Mouse (Mus musculus) right cerebral cortex, postnatal 10 days (tissue): ENCODE data around the gene Pfn3.

Experiments used
- DNase-seq, 2 experiments: peaks; one replicate each; pipeline ENCODE4 v3.0.0; 2021; ENCODE audit warnings: low spot score in 2 of 2

Gene Pfn3

GRCm38 (mm10) chr13:55398088-55398487 is 16.9 kb downstream of the Pfn3 start, which contains the start of gene Slc34a1:
TSS of gene Slc34a1 (plus strand) at chr13:55398187.
- DNase-seq: no peak

GRCm38 (mm10) chr13:55392933-55393332 is 22.1 kb downstream of the Pfn3 start:
- no peak for DNase-seq

DNA sequence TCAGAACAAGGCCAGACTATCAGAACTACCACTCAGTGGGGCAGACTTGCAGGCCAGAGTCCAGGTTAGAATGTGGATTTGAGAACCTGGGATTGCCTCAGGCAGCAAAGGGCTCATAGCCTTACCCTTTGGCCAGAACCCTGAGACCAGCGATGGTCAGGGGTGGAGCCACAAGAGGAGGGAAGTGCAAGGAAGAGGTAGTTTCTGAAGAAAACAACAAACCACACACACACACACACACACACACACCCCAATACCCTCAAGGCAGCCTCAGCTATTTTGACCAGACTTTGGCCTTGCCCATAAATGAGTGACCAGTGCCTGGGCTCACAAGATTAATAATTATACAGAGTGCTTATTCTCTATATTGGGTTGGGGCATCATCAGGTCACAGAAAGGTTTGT is 23.4 kb downstream of the Pfn3 start:
- DNase-seq: no peak

- no peak for DNase-seq
Measured at GRCm38 (mm10) chr13:55390644-55391043, 24.4 kb downstream of the Pfn3 start.

DNA sequence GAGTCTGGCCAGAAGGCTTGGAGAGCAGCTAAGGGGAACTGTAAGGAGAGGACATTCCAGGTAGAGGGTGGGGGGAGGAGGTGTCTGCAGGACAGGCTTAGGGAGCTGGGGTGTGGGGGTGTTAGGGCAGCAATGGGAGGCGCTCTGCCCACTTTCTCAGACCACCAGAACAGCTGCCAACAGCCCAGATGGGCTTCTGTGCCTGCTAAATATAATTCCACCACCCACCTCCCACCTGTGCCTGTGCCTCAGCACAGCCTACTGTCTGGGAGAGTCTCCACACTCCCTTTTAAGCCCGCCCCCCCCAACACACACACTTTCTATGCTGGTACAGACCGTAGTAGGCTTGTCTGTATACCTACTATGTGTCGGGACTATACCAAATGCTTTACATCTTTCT is 33.2 kb downstream of the Pfn3 start:
- DNase-seq: peak; percentile 78 to 88

- no peak for DNase-seq
Measured at GRCm38 (mm10) chr13:55378907-55379580, 36.0 kb downstream of the Pfn3 start.

- DNase-seq: no peak
Measured at GRCm38 (mm10) chr13:55375877-55376276, 39.2 kb downstream of the Pfn3 start.

DNA sequence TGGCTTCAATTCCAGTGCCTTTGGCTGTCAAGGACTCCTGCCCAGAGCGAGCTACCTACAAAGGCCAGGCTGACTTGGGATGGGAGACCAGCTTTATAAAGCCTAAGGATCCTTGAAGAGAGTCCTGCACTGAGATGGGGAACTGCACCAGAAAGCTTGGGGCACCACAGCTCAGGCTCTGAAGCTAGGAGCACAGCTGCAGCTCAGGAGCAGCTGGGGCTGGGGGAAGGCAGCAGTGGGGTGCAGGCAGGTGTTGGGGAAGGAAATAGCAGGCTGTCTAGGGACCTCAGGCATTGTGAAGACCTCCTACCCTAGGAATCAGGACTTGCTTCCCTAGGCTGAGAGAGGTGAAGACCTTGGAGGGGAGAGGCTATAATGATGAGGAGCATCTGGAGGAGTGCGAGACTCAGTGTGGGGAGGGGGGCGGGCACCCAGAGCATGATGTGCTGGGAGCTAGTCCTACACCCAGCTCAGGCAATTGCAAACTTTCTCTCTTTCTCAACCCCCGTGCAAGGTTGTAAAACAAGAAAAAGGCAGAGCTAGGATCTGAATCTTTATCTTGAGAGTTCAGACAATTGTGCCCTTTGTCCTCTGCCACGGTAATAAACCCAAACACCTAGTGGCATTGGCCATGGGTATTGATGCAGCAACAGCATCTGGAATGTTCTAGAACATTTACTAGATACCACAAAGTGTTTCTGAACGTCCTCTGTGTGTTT is 40.7 kb downstream of the Pfn3 start:
- no peak for DNase-seq

GRCm38 (mm10) chr13:55371740-55372139 is 43.3 kb downstream of the Pfn3 start:
- no peak for DNase-seq

DNA sequence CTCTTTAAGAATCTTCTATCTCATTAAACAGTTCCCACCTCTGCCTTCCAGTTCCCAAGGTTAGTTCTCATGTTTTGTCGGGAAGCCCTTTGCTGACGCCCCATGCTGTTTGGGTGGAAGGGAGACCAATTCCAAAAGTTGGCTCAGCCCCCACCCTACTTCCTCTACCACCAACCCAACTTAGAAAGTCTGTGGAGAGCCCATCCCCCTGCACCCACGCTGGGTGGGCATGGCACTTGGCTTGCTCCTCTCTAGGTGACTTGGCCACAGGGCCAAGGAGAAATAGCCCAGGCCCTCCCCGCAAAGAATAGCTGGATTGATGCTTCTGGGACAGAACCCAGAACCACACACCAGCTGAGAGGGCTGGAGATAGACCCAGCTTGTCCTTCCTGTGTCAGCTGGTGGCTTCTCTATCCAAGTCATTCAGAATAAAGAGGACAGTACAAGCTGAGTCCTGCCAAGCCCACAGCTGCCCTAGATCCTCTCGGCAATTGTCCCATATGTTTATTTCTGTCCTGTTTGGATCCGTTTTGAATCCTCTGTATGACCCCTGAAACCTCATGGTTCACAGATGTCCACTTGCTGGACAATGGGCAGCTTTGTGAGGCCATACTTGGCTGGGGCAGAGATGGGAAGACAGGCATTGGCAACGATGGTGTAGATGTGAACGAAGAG is 43.9 kb downstream of the Pfn3 start:
- peak in 1 of 2 experiments; percentile 55 for DNase-seq

GRCm38 (mm10) chr13:55370234-55370633 is 44.8 kb downstream of the Pfn3 start:
- DNase-seq: no peak

DNA sequence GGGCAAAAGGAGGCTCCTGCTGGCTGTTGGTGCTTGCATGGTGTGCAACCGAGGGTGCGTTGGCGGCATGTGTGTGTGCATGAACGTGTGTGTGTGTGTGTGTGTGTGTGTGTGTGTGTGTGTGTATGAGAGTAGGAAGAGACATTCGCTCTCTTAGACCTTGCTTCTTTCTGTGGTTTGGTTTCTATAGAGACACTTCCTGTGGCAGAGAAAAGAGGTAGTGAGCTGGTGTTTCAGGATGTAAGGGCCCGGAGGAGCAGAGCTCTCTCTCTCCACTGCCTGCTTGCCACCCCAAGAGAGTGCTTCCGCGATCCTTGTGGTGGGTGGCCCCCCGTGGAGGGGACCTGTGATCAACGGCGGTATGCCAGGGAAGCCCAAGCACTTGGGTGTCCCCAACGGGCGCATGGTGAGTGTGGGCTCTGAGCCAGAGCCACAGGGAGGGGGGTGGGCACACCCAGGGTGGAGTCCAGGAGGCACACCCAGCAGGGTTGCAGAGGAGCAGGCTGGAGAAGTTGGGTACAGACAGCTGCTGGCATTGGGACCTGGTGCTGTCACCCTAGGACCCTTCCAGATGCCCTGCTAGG is 45.4 kb downstream of the Pfn3 start, which contains the start of gene Rgs14:
Rgs14 (plus strand) TSS at position 202 of the 584 bp plus-strand sequence.
- peak; percentile 64 to 69 for DNase-seq

GRCm38 (mm10) chr13:55368401-55368800 is 46.6 kb downstream of the Pfn3 start:
- DNase-seq: no peak
